Mouse (Mus musculus): ENCODE data around the gene Aplp1. TPM values are rescaled to one million over a fixed set of nuclear protein-coding genes. Genes with fewer than 3 reads are reported as not detected.

Gene Aplp1
- polyA plus RNA-seq, 1 experiment from 2014 or later: 33.9 TPM

- H3K4me3 ChIP-seq (replicated peaks): no peak overlapping the region
- WGBS: 13% methylated on average over 6 of the region's 6 CpGs
- ATAC-seq (ENCODE audit: insufficient number of reproducible peaks, insufficient read depth, low FRiP score, low TSS enrichment, low read depth): no peak
Measured at GRCm38 (mm10) chr7:30464816-30465300, 19.5 kb upstream of the Aplp1 start.

DNA sequence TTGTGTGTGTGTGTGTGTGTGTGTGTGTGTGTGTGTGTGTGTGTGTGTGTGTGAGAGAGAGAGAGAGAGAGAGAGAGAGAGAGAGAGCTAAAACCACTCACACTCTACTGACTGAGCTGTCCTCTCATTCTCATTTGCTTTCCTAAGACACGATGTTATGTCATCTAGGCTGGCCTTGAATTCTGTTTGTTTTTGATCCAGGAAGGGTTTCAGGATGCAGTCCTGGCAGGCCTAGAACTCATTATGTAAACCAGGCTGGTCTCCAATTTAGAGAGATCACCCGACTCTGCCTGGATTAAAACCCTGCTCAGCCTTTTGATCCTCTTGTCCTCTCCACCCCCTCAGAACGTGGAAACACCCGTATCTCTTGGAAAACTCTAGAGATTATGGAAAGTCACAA is 18.7 kb upstream of the Aplp1 start:
- no peak for ATAC-seq (ENCODE audit: insufficient number of reproducible peaks, insufficient read depth, low FRiP score, low TSS enrichment, low read depth)
- no peaks in the 10 kb centered on the region for H3K36me3 ChIP-seq
- 24% methylated on average over 4 of the region's 4 CpGs for WGBS
- H3K9ac ChIP-seq (replicated peaks): no peak overlapping the region
- no peaks in the 10 kb centered on the region for H3K9me3 ChIP-seq
- no peak overlapping the region for H3K27ac ChIP-seq
- H3K4me3 ChIP-seq (replicated peaks): no peak overlapping the region
- no peak overlapping the region for H3K4me2 ChIP-seq
- H3K4me1 ChIP-seq (replicated peaks): peaks cover 5% of the 10 kb centered on the region
- peaks cover 95% of the 10 kb centered on the region for H3K27me3 ChIP-seq

More at GRCm38 (mm10) chr7:30464816-30465300, 19.5 kb upstream of the Aplp1 start:
- no peak overlapping the region for H3K9ac ChIP-seq (replicated peaks)
- H3K4me1 ChIP-seq (replicated peaks): peaks cover 5% of the 10 kb centered on the region
- H3K9me3 ChIP-seq: no peaks in the 10 kb centered on the region
- no peak overlapping the region for H3K4me2 ChIP-seq
- no peak overlapping the region for H3K27ac ChIP-seq
- peaks cover 86% of the 10 kb centered on the region for H3K27me3 ChIP-seq
- H3K36me3 ChIP-seq: no peaks in the 10 kb centered on the region

DNA sequence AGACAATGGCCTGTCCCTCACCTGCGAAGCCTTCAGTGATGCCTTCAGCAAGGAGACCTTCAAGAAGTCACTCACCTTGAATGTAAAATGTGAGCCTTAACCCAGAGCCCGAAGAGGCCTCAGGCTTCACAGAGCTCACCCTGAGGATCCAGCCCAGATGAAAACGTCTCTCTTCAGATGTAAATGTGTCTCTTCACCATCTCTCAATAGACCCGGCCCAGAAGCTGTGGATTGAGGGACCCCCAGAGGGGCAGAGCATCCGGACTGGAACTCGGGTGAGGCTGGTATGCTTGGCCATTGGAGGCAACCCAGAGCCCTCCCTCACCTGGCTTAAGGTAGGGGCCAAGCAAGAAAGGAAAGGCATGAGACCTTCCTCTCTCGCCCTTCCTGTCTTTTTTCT is 18.2 kb upstream of the Aplp1 start:
- ATAC-seq (ENCODE audit: insufficient number of reproducible peaks, insufficient read depth, low FRiP score, low TSS enrichment, low read depth): no peak
- no peak overlapping the region for H3K4me2 ChIP-seq
- H3K9me3 ChIP-seq: no peaks in the 10 kb centered on the region
- WGBS: 30% methylated on average over 7 of the region's 7 CpGs
- no peak overlapping the region for H3K9ac ChIP-seq (replicated peaks)
- H3K36me3 ChIP-seq: no peaks in the 10 kb centered on the region
- peaks cover 97% of the 10 kb centered on the region for H3K27me3 ChIP-seq
- no peak overlapping the region for H3K27ac ChIP-seq
- H3K4me3 ChIP-seq (replicated peaks): no peak overlapping the region
- H3K4me1 ChIP-seq (replicated peaks): peaks cover 5% of the 10 kb centered on the region

DNA sequence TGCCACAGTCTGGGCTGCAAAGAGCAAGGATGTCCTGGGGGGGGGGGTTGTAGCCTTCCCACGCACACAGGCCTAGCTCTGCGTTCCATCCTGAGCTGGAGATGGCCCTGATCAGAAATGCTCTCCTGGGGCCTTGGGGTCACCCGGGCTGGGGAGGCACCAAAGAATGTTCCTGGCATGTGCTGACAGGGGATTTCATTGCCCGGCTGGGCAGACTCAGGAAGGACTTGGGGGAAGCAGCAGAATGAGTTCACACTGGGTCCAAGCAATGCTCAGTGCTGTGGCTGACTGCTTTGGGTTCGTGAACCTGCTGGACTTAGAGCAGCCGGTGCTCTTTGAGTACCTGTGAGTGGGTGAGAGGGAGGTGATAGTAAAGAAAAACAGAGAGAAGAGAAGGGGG is 14.1 kb upstream of the Aplp1 start:
- Histone ChIP-seq H3K9me3 (no peaks in the 10 kb centered on the region; the same call in 1 of the 2 replicates), H3K27ac (no peak overlapping the region), H3K9ac (replicated peaks) (no peak overlapping the region), H3K36me3 (no peaks in the 10 kb centered on the region), H3K4me1 (replicated peaks) (peaks cover 14% of the 10 kb centered on the region), H3K4me3 (replicated peaks) (no peak overlapping the region), H3K27me3 (peaks cover 97% of the 10 kb centered on the region), H3K4me2 (no peak overlapping the region)
- WGBS: 41% methylated on average over 6 of the region's 6 CpGs
- ATAC-seq (ENCODE audit: insufficient number of reproducible peaks, insufficient read depth, low FRiP score, low TSS enrichment, low read depth): no peak

DNA sequence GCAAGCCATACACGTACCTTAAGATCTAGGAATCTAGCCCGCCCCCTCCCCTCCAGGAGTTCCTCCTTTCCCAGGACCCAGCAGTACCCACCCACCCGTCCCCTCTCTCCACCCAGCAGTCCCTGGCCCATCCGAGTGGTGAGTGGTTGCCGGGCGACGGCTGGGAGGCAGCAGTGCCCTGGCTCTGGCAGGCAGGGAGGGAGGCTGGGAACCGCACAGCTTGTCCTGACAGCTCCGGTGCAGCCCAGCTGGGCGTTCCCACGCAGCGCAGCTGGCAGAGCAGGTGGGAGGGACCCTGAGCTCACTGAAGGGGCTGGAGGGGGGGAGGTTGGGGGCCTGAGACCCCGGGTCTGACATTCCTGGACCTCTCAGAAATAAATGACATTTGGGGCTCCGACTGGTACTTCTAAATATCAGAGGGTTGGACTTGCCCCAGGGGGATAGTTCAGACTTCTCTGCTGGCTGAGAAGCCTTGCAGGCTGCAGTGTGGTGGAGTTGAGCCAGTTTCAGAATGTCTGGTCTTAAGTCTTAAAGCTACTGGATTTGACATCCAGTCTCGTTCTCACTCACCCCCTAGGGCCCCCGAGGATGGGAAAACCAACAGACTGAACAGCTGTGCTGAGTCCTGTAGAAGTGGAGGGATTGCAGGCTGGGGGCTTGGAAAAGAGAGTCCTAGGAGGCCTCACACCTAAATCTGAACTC is 12.4 kb upstream of the Aplp1 start, which contains the start of the genes Kirrel2 and Nphs1:
Gene Kirrel2, minus strand, starts transcription at position 62 of the 702 bp plus-strand sequence.
Gene Nphs1, plus strand, starts transcription at position 687 of the 702 bp plus-strand sequence.
- Histone ChIP-seq H3K4me3 (replicated peaks) (peak within 1 kb of the TSS; percentile 22; the same call in 1 of the 2 replicates), H3K4me1 (replicated peaks) (peaks cover 14% of the 10 kb centered on the region), H3K36me3 (no peaks in the 10 kb centered on the region), H3K9me3 (no peaks in the 10 kb centered on the region; the same call in 1 of the 2 replicates), H3K9ac (replicated peaks) (no peak within 1 kb of the TSS), H3K4me2 (peak within 1 kb of the TSS; percentile 36), H3K27ac (no peak within 1 kb of the TSS), H3K27me3 (peaks cover 98% of the 10 kb centered on the region)
- ATAC-seq (ENCODE audit: insufficient number of reproducible peaks, insufficient read depth, low FRiP score, low TSS enrichment, low read depth): peak; percentile 39; the same call in 1 of the 2 replicates
- WGBS: 3% methylated on average over 15 of the region's 16 CpGs

GRCm38 (mm10) chr7:30456911-30457628 is 11.7 kb upstream of the Aplp1 start:
- H3K27me3 ChIP-seq: peaks cover 97% of the 10 kb centered on the region
- peaks cover 14% of the 10 kb centered on the region for H3K4me1 ChIP-seq (replicated peaks)
- no peak overlapping the region for H3K9ac ChIP-seq (replicated peaks)
- H3K4me2 ChIP-seq: peak overlapping the region; percentile 36
- H3K4me3 ChIP-seq (replicated peaks): peak overlapping the region; percentile 22; the same call in 1 of the 2 replicates
- H3K27ac ChIP-seq: no peak overlapping the region
- WGBS: under 1% methylated on average over 31 of the region's 31 CpGs
- H3K9me3 ChIP-seq: no peaks in the 10 kb centered on the region; the same call in 1 of the 2 replicates
- ATAC-seq (ENCODE audit: insufficient number of reproducible peaks, insufficient read depth, low FRiP score, low TSS enrichment, low read depth): 0 out of 2 replicates have a peak, but pooled peaks have one; percentile 22
- no peaks in the 10 kb centered on the region for H3K36me3 ChIP-seq

- WGBS: 2% methylated on average over 9 of the region's 9 CpGs
- Histone ChIP-seq H3K36me3 (no peaks in the 10 kb centered on the region), H3K4me1 (replicated peaks) (peaks cover 14% of the 10 kb centered on the region), H3K27ac (no peak overlapping the region), H3K9me3 (no peaks in the 10 kb centered on the region; the same call in 1 of the 2 replicates), H3K9ac (replicated peaks) (no peak overlapping the region), H3K27me3 (peaks cover 98% of the 10 kb centered on the region), H3K4me3 (replicated peaks) (peak overlapping the region; percentile 22; the same call in 1 of the 2 replicates), H3K4me2 (peak overlapping the region; percentile 36; the same call in 1 of the 2 replicates)
- no peak for ATAC-seq (ENCODE audit: insufficient number of reproducible peaks, insufficient read depth, low FRiP score, low TSS enrichment, low read depth)
Measured at GRCm38 (mm10) chr7:30456487-30456886, 11.2 kb upstream of the Aplp1 start.

GRCm38 (mm10) chr7:30454259-30454658 is 8.9 kb upstream of the Aplp1 start:
- Histone ChIP-seq H3K27ac (no peak overlapping the region), H3K36me3 (no peaks in the 10 kb centered on the region), H3K27me3 (peaks cover 94% of the 10 kb centered on the region), H3K9ac (replicated peaks) (no peak overlapping the region), H3K9me3 (no peaks in the 10 kb centered on the region; the same call in 1 of the 2 replicates), H3K4me1 (replicated peaks) (peaks cover 14% of the 10 kb centered on the region), H3K4me3 (replicated peaks) (no peak overlapping the region), H3K4me2 (no peak overlapping the region)
- ATAC-seq (ENCODE audit: insufficient number of reproducible peaks, insufficient read depth, low FRiP score, low TSS enrichment, low read depth): no peak
- WGBS: 10% methylated on average over 6 of the region's 6 CpGs

- Histone ChIP-seq H3K4me1 (replicated peaks) (peaks cover 14% of the 10 kb centered on the region), H3K27ac (no peak overlapping the region), H3K9me3 (no peaks in the 10 kb centered on the region; the same call in 1 of the 2 replicates), H3K4me3 (replicated peaks) (no peak overlapping the region), H3K27me3 (peaks cover 93% of the 10 kb centered on the region), H3K9ac (replicated peaks) (no peak overlapping the region), H3K4me2 (no peak overlapping the region), H3K36me3 (no peaks in the 10 kb centered on the region)
- ATAC-seq (ENCODE audit: insufficient number of reproducible peaks, insufficient read depth, low FRiP score, low TSS enrichment, low read depth): no peak
- WGBS: 2% methylated on average over 25 of the region's 25 CpGs
Measured at GRCm38 (mm10) chr7:30453766-30454165, 8.4 kb upstream of the Aplp1 start.

DNA sequence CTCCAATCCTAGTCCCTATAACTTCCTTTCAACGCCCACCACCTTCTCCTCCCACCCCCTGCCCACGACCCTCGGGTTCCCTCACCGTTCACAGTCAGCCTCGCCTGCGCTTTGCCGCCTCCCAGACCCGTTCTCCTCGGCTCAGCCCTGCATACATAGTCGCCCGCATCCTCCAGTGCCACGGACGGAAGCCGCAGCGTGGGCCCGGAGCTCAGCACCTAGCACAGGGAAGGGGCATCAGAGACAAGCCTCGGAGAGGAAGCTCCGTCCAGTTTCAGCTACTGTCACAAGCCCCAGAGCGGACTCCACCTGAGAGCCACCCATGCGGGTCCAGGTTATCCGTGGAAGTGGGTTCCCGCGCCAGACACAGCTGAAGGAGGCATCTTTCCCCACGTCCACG is 8.0 kb upstream of the Aplp1 start:
- Histone ChIP-seq H3K4me1 (replicated peaks) (peaks cover 14% of the 10 kb centered on the region), H3K27ac (no peak overlapping the region), H3K9ac (replicated peaks) (no peak overlapping the region), H3K27me3 (peaks cover 92% of the 10 kb centered on the region), H3K4me3 (replicated peaks) (no peak overlapping the region), H3K9me3 (no peaks in the 10 kb centered on the region; the same call in 1 of the 2 replicates), H3K36me3 (no peaks in the 10 kb centered on the region), H3K4me2 (no peak overlapping the region)
- 15% methylated on average over 25 of the region's 25 CpGs for WGBS
- no peak for ATAC-seq (ENCODE audit: insufficient number of reproducible peaks, insufficient read depth, low FRiP score, low TSS enrichment, low read depth)

DNA sequence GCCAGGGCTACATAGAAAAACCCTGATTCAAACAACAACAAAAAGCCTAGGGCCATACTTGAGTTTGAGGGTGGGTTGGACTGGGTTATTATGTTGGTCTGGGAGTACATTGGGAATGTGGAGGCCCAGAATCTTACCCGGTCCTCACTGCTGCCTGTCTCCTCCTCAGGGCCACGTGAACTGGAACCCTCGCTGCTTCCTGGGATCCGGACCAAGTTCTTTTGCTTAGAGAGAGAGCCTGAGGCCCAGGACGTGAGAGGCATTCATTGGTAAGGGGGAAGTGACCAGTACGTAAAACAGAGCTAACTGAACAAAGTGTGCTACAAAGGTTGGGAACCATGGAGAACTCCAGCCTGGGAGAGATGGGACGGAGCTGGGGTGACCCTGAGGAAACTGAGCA is 4.9 kb upstream of the Aplp1 start:
- Histone ChIP-seq H3K36me3 (no peaks in the 10 kb centered on the region), H3K4me1 (replicated peaks) (no peaks in the 10 kb centered on the region), H3K27me3 (peaks cover 85% of the 10 kb centered on the region), H3K4me2 (no peak overlapping the region), H3K9me3 (0 out of 2 replicates have a peak, but pooled peaks cover 8% of the 10 kb centered on the region), H3K4me3 (replicated peaks) (no peak overlapping the region), H3K27ac (no peak overlapping the region), H3K9ac (replicated peaks) (no peak overlapping the region)
- 65% methylated on average over 7 of the region's 7 CpGs for WGBS
- ATAC-seq (ENCODE audit: insufficient number of reproducible peaks, insufficient read depth, low FRiP score, low TSS enrichment, low read depth): no peak
